Mouse (Mus musculus) lung, adult 2 months (tissue): ENCODE data around the gene Tnfrsf18.

Experiments
- CTCF ChIP-seq: fragments of 200-500 bp; IDR thresholded peaks from 2 replicates; pipeline ENCODE4 v1.5.1; 2011; ENCODE audit warnings: mild to moderate bottlenecking, low read length, control low read depth; ENCODE audit not compliant: insufficient read depth
- POLR2A ChIP-seq: fragments of 200-500 bp; IDR thresholded peaks from 2 replicates; pipeline ENCODE4 v1.6.1; 2011; ENCODE audit warnings: low read depth, mild to moderate bottlenecking, control low read depth, low read length, borderline replicate concordance; ENCODE audit errors: extremely low read depth

DNA sequence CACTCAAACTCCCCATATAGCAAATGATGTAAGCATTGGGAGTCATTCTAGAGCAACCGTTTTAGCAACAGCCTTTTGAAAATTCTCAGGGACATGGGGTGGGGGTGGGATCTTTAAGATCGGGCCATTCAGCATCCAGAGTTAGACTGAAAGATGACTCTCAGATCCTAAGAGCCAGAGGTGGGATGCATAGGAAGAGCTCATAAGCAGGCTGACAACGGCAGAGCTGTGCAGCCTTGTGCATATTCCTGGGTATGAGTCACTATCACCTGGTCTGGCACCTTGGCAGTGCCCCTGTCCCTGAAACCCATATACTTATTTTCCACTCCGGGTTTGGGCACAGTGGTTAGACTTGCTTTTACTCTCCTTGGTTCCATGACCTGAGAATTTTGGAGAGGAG, 27.1 kb downstream of the Tnfrsf18 start:
- TF ChIP-seq CTCF (no peak), POLR2A (no peak)
